Mouse (Mus musculus): ENCODE measurements around the gene Prss58.

The Prss58 gene

GRCm38 (mm10) chr6:40900287-40900686 is at the start of gene Prss58:
TSS of gene Prss58 (minus strand) at chr6:40900387.
- DNase-seq = no peak

DNA sequence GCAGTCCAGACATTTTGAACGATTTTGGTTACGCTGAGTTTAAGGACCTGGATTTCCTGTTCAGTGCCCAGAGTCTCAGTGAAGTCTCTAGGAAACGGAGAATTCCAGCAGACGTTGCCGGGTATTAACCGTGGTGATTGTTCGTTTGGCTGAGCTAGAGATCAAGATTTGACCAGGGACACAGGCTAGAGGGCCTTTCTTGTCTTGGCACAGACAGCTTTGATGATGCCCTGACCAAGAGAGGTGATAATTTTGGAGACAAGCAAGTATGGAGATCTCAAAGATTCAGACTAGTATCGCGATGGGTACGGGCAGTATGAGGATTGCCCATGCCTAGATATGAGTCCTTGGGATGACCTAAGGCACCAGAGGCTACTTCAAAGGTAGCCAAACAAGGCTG is 40.3 kb upstream of the Prss58 start, which contains the start of gene 1700074P13Rik:
1700074P13Rik (minus strand) TSS at position 101 of the 400 bp plus-strand sequence.
- no peak for DNase-seq

GRCm38 (mm10) chr6:40919954-40920353 is 19.8 kb upstream of the Prss58 start:
- DNase-seq = no peak

DNA sequence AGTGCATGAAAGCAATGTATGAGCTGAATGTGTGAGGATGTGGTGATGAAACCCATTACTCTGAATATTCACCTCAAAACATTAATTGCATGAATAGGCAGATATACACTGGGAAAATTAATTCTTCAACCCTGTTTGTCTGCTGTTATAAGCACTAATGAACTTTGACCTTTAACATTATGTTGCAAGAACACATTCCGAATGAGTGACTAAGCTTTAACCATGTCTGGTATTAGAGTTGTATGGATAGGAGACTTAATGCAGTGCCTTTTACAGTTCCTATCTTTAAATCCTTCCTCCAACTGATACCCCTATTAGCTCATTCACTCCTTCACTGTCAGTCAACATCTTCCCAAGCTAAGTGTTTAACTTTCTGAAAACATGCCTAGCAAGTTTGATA is 5.5 kb downstream of the Prss58 start:
- no peak for DNase-seq

- no peak for DNase-seq
Measured at GRCm38 (mm10) chr6:40893577-40893976, 6.6 kb downstream of the Prss58 start.

GRCm38 (mm10) chr6:40891754-40892153 is 8.4 kb downstream of the Prss58 start:
- DNase-seq = no peak

- no peak for DNase-seq
Measured at GRCm38 (mm10) chr6:40890973-40891372, 9.2 kb downstream of the Prss58 start.

DNA sequence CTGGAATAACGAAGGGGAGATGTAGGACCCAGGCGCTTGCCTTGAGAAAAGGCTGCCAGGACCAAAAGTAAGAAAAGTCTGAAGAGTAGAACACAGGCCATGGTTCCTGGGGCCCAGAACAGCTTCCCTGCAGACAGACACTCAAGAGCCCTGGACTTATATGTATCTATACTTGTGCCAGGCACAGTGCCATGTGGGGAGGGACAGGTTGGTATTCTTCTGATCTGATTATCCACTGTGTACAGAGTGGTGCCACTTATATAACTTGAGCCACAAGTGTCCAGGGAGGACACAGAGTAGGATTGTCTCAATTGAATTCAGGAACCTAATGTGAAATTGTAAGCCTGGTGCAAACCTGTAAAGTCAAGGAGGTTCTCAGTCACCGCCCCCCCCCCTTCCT is 12.8 kb downstream of the Prss58 start, which contains the start of gene Moxd2:
Moxd2 (minus strand) TSS at position 101 of the 400 bp plus-strand sequence.
- DNase-seq = no peak

- DNase-seq = no peak
Measured at GRCm38 (mm10) chr6:40845283-40845682, 54.9 kb downstream of the Prss58 start.
